Mouse (Mus musculus): Measurements from ENCODE around the gene Axl.

Gene Axl

DNA sequence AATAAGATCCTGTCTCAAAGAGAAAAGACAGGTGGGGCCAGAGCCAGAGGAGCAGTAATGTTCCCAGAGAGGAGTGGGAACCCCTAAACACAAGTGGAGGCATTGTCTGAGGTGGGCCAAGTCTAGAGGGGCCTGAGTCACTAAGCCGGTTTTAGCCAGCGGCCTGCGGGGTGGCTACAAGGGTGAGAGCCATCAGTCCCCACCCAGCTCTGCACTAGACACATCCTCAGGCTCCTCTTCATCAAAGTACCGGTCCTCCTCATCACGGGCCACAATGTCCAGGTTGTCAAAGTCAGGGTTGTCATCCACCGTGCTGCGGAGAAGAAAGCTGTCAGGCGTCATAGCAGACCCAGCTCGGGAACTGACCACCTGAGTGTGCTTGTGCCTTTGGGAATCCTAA is 75.7 kb downstream of the Axl start:
- DNase-seq (ENCODE audit: low read depth, low spot score), result no peak

DNA sequence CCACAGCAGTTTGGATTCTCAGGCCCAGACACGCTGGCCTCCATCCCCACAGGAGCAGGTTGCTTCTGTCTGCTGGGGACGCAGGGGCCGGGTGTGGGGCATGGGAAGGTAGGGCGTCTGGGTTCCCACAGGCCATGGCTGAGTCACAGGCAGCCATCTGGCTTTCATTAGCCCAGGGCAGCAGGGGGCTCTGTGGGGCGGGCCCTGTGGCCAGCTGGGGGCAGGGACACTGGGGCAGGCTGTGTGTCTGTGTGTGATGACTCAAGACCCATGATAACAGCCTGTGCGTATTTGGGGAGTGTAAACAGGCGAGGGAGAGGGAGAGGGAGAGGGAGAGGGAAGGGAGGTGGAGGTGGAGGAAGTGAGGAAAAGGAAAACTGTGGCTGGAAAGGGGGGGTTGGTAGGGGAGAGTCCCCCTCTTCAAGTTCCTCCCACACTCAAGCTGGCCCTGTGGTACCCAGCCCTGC is 76.7 kb downstream of the Axl start:
- DNase-seq (ENCODE audit: low read depth, low spot score), result no peak

DNA sequence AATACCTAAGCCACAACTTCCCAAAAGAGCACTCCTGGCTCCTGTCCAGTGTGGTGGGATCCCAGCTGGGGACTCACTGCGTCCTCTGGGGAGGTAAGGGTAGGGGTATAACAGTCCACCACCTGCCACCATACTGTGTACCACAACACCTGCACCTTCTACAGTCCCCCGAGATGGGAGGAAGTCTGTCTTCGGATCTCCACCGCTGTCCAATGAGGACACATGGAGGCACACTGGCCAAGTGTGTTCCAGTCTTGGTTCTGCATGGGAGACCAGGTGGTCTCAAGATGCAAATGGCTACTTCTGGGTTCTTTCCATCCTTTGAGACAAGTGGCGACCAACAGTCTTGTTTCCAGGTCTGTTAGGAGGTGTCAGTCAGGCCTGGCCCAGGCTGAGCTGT is 77.3 kb downstream of the Axl start:
- DNase-seq (ENCODE audit: low read depth, low spot score), result no peak

DNA sequence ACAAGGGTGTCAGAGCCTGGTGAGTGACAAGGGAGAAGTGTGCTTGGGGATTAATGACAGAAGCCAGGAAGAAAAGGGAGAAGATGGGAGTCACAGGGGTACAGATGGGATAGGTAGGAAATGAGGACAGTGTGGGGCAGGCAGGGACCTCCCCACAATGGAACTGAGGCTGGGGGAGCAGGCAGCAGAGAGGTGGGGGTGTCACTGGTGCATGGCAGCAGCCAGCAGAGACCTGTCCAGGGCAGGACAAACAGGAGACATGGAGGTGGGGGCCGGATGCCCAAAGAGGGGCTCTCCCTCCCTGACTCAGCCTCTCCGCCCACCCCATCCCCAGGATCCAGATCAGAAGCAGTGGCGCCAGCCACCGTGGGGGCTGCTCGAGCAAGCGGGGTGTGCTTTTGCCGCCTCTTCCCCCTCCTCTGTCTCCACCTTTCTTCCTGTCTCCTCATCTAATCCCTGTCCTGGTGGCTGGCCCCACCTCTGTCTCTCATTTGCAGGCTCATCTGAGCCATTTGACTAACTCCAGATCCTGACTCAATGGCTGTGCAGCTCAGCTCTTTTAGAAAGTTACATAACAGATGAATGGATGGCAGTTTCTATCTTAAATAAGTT is 77.9 kb downstream of the Axl start:
- DNase-seq (ENCODE audit: low read depth, low spot score), result no peak

DNA sequence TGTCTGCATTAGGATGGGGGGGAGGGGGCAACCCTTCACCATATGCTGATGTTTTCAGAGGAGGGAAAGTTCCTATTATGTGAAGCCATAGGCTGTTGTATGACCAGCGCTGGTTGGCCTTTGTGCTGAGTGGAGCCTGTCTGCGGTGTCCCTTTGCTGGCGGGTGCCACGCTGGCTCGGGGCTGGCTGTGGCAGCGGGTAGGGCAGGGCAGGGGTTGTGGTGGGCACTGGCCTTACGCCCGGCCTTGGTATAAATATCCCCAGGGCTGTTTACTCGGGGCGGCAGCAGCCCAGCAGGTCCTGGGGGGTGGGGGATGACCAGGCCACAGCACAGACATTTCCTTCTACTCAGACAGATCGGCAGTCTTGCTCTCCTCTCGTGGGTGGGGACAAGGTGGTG is 78.5 kb downstream of the Axl start:
- DNase-seq (ENCODE audit: low read depth, low spot score), result no peak

DNA sequence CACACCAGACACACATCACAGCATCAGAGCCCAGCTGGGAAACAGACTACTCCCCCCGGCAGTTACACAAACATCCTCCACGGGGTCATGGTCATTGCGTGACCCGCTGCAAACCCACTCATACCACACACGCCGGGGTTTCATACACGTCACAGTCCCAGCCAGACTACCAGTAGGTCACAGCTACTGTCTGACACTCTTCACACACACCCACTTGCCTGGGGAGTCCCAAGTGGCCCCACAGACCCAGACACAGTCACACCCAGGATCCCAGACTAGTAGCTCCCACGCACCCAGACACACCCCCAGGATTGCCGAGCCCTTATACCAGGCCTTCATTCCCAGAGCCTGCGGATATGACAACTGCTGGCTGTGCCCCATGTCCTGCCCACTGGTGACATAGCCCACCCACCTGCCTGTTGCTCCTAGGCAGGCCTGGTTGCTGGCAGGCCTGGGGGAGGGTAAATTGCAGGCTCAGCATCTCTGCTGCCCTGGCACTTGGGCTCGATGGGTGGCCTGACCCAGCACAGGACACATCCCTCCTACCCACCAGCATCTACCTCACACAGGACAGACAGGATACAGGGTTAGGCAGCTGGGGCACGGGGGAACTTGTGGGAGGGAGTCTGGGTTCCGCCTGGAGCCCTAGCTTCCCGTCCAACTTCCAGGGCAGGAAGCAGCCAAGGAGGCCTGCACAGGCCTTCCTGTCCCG is 80.8 kb downstream of the Axl start:
- DNase-seq (ENCODE audit: low read depth, low spot score), result no peak

Data from embryo, embryonic 11.5 days (tissue).